Mouse (Mus musculus): ENCODE results near the gene Exoc8. TPM values are rescaled to one million over a fixed set of nuclear protein-coding genes. Genes with fewer than 3 reads are reported as not detected.

Exoc8 gene
- total RNA-seq, 2 experiments from 2014 or later, result 6.2 to 7.3 TPM

DNA sequence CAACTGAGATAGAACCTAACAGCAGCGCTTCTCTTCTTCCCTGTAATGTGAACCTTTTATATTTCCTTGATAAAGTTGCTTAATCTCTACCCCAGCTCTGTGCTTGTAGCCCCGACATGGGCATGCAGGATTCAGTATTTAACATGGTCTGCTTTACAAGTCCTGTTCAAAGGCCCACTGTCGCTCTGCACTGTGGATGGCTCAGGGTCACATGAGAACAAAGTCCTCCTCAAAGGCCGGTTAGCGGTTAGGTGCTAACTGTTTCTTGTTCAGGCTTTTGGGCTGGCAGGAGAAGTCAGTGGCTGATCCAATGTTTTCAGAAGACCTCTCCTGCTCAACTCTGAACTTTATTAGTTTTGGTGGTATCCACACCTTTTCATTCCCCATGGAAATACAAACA is 51.9 kb downstream of the Exoc8 start:
- no peak for DNase-seq

DNA sequence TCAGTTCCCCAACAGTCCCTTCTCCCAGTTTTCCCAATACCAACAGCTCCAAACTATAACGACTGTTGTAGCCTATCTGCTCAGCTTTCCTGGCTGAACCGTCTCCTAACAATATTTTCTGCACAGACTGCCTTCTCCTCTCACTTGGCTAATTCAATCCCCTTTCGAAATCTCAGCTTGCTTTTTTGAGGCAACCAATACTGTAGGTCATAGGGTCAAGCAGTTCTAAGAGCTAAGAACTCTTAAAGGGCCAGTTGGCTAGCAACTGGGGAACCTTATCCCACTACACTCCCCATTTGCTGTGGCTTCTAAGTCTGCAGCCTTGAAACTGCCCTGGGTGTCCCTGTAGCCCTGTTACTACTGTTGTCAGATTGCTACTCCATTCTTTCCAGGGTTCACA is 52.4 kb downstream of the Exoc8 start:
- DNase-seq, result no peak

Other genes starting within 250 kb of the Exoc8 start
- 10 to 100 TPM; 13.7 to 14.0 TPM for gene 2310022B05Rik, start 234.3 kb downstream of the Exoc8 start, total RNA-seq (2021)
- 10 to 100 TPM; 18.6 to 20.8 TPM for gene Ttc13, start 175.7 kb downstream of the Exoc8 start, total RNA-seq (2021)
- 1 to 10 TPM; 3.2 to 3.7 TPM for gene Arv1, start 175.6 kb downstream of the Exoc8 start, total RNA-seq (2021)
- gene Fam89a, start 145.9 kb downstream of the Exoc8 start, total RNA-seq (2021), result under 1 TPM; 0.40 to 0.74 TPM
- gene Trim67, start 104.6 kb downstream of the Exoc8 start, total RNA-seq (2021), result under 1 TPM; 0.13 to 0.21 TPM
- 100 to 1,000 TPM; 125 to 145 TPM for gene Gnpat, start 34.7 kb downstream of the Exoc8 start, total RNA-seq (2021)
- 10 to 100 TPM; 24.5 to 25.4 TPM for gene 2810004N23Rik, start 34.6 kb downstream of the Exoc8 start, total RNA-seq (2021)
- 1 to 10 TPM; 4.8 to 5.3 TPM for gene Sprtn, start 181 bp upstream of the Exoc8 start, total RNA-seq (2021)
- gene Egln1, start 51.6 kb upstream of the Exoc8 start, total RNA-seq (2021), result 100 to 1,000 TPM; 101 to 138 TPM
- gene Tsnax, start 115.3 kb upstream of the Exoc8 start, total RNA-seq (2021), result 10 to 100 TPM; 52.2 to 67.2 TPM
- 1 to 10 TPM in 1 of 2 experiments, under 1 TPM in 1; 0.61 to 1.0 TPM for gene Disc1, start 156.5 kb upstream of the Exoc8 start, total RNA-seq (2021)

All from gastrocnemius, postnatal 25 days (tissue).